Mouse (Mus musculus): ENCODE measurements around the gene Stxbp3.

Stxbp3 gene

GRCm38 (mm10) chr3:108762597-108763111 lies 77.7 kb downstream of the Stxbp3 start:
- no peak for DNase-seq

DNA sequence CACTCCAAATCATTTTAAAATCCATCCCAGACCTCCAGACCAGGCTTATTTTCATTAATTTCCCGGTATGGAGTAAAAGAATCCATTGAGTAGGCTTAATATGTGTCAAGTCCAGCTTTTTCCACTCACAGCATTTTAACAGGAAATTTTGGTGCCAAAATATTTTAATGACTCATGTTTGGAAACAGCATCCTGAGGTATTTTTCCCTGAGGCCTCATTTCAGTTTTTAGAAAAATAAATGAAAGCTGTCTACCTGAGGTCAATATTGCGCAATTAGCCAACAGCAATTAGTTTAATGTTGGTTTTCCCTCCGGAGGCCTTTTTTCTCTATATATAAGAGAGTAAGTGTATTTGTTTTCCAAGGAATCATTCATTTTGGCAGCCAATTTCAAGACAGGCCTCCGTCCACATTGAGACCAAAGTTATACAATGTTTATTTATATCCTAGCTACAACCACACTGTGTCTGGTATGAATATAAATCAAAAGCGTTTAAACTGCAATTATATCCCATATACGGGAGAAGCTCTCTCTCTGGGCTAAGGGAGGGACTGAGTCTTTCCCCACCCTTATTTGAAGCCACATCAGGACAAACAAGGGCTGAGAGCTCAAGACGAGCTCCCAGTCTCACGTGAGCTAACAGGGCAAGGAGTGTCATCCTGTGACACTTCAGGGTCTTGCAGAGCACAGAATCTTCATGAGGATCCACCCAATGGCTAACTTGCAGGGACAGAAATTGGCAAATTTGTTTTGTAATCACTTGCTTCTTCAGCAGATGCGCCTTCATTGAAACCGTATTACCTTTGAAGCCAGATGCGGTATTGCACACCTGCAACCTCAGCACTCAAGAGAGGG lies 80.5 kb downstream of the Stxbp3 start:
- DNase-seq = no peak

- DNase-seq = no peak
Measured at GRCm38 (mm10) chr3:108757570-108757969, 82.8 kb downstream of the Stxbp3 start.

DNA sequence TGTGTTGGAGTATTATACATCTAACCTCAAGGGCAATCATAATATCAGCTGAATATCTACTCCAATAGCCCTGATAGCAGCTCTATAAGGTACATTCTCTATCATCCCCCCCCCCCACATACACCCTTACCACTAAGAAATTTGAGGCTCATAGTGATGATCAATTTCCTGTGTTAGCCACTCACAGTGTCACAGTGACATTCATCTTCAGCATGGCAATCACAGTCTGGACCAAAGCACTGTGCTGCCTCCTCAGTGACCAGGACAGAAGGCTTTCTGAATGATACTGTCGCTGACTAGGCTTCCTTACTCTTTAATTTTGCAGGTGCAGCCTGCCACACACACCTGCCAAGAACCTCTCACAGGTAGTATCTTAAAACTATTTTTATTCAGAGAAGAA lies 84.2 kb downstream of the Stxbp3 start:
- DNase-seq = no peak

DNA sequence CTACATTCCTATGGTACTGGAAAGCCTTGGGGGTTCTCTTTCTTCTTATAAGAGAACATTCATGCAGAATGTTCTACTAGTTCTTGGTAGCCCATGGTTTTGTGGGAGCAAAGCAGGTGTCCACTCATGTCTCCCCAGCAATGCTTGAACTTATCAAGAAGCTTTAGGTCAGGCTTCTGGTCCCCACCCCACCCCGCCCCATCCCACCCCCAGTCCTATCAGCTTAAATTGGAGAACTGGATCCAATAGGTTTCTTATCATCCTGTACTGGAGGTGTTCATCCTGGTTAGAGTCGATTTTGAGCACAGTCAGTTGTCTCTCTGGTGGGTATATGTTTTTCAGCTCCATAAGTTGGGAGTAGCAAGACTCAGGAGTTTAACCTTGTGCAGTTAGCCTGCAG lies 84.8 kb downstream of the Stxbp3 start:
- DNase-seq = no peak

- DNase-seq = no peak
Measured at GRCm38 (mm10) chr3:108754541-108754940, 85.8 kb downstream of the Stxbp3 start.

DNA sequence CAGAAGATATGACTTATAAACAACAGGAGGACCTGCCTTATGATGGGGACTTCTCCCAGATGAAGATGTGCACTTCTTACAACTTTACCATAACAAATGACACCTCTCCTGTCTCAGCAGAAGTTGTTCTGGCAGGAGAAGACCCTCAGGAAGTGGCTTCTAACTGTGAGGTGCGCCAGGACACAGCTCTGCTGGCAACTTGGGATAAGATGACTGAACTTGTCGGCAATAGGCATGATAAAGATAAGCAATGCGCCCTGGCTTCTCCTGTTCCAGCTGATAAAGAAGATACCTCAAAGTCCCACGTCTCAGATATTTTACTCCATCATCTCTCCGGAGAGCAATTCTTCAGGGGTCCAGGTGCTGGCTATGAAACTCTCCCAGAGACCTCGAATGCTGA lies 88.6 kb downstream of the Stxbp3 start:
- DNase-seq = no peak

GRCm38 (mm10) chr3:108751061-108751460 lies 89.3 kb downstream of the Stxbp3 start:
- DNase-seq = no peak

DNA sequence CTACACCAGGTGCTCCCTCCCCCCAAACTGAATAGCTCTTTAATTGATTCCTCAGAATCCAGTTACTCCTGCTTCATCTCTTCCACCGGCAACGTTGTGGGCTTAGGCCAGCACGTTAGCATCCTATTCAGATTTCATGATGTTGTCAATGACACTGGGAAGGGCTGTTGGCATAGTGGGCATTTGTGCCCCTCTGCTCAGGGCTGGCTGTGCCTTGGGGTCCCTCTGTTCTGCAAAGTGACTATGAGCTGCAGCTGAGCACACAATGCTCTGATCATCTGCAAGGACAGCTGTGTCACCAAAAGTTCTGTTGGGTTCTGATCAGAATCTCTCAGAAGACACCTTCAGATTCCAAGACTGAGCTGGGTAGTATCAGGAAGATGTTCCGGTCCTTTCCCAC lies 96.3 kb downstream of the Stxbp3 start:
- DNase-seq = no peak
